10 mouse cellular contexts compared by ENCODE assay signal in genomic region chr2:32751665-32752033, GRCm38 (mm10). TPM values are rescaled to one million over a fixed set of nuclear protein-coding genes. Genes with fewer than 3 reads are reported as not detected.
DNase-seq lines count a peak whose midpoint lies in the region; ATAC-seq and TF ChIP-seq lines count a peak whose summit lies in the region.
"Had no signal": no experiment of that assay in that cellular context is flagged by ENCODE, and none has a peak within 500 bp of the region (broad histone marks: within the 10 kb centered on the region; RNA-seq: fewer than 3 reads in every experiment).

No protein-coding gene starts in this region.

- no peaks in the 10 kb centered on the region for H3K9me3 ChIP-seq in neural tube, embryonic 11.5 days (ENCODE audit: control insufficient read depth, low read length)
- H3K9me3 ChIP-seq in heart, postnatal 0 days (replicated peaks; ENCODE audit: control insufficient read depth, low read length) = no peaks in the 10 kb centered on the region
- H3K9me3 ChIP-seq in liver, embryonic 12.5 days (replicated peaks) = no peaks in the 10 kb centered on the region
- no peaks in the 10 kb centered on the region for H3K9me3 ChIP-seq in stomach, embryonic 16.5 days (replicated peaks; ENCODE audit: control insufficient read depth, low read length)

- H3K36me3 ChIP-seq in neural tube, embryonic 11.5 days (ENCODE audit: control insufficient read depth, insufficient read depth, low read length) = peaks cover 3% of the 10 kb centered on the region
- H3K36me3 ChIP-seq in heart, postnatal 0 days (replicated peaks; ENCODE audit: control insufficient read depth, insufficient read depth, low read length) = peaks cover 57% of the 10 kb centered on the region
- peaks cover 34% of the 10 kb centered on the region for H3K36me3 ChIP-seq in liver, embryonic 12.5 days
- H3K36me3 ChIP-seq in stomach, embryonic 16.5 days (ENCODE audit: control insufficient read depth, insufficient read depth, low read length) = no peaks in the 10 kb centered on the region

- TF ChIP-seq EP300 in heart, postnatal 0 days (IDR thresholded peaks at IDR 0.05; ENCODE audit: low read depth) = no peak

- peak overlapping the region; percentile 30; the same call in 1 of the 2 replicates for H3K9ac ChIP-seq in neural tube, embryonic 11.5 days (ENCODE audit: low read length)
- no peak overlapping the region for H3K9ac ChIP-seq in heart, postnatal 0 days (replicated peaks; ENCODE audit: low read depth, low read length)
- H3K9ac ChIP-seq in liver, embryonic 12.5 days = no peak overlapping the region
- peak overlapping the region; percentile 61 for H3K9ac ChIP-seq in stomach, embryonic 16.5 days (ENCODE audit: low read length)

- peak overlapping the region; percentile 68 for H3K27ac ChIP-seq in neural tube, embryonic 11.5 days (ENCODE audit: low read depth, low read length)
- H3K27ac ChIP-seq in heart, postnatal 0 days (ENCODE audit: low read depth) = no peak overlapping the region
- no peak overlapping the region for H3K27ac ChIP-seq in liver, embryonic 12.5 days
- peak overlapping the region; percentile 22; the same call in 1 of the 2 replicates for H3K27ac ChIP-seq in stomach, embryonic 16.5 days (ENCODE audit: low read length)

- H3K4me1 ChIP-seq in neural tube, embryonic 11.5 days (ENCODE audit: control insufficient read depth, insufficient read depth, low read length) = peaks cover 8% of the 10 kb centered on the region
- no peaks in the 10 kb centered on the region for H3K4me1 ChIP-seq in heart, postnatal 0 days (ENCODE audit: control insufficient read depth, insufficient read depth)
- H3K4me1 ChIP-seq in liver, embryonic 12.5 days = peaks cover 1% of the 10 kb centered on the region; the same call in 1 of the 2 replicates
- 0 out of 2 replicates have a peak, but pooled peaks cover 6% of the 10 kb centered on the region for H3K4me1 ChIP-seq in stomach, embryonic 16.5 days (ENCODE audit: control insufficient read depth, insufficient read depth, low read length)

- H3K27me3 ChIP-seq in neural tube, embryonic 11.5 days (ENCODE audit: control insufficient read depth, insufficient read depth, low read length) = no peaks in the 10 kb centered on the region
- H3K27me3 ChIP-seq in heart, postnatal 0 days (ENCODE audit: control insufficient read depth, insufficient read depth, low read length) = no peaks in the 10 kb centered on the region
- no peaks in the 10 kb centered on the region for H3K27me3 ChIP-seq in liver, embryonic 12.5 days (replicated peaks)
- H3K27me3 ChIP-seq in stomach, embryonic 16.5 days (ENCODE audit: control insufficient read depth, insufficient read depth, low read length) = no peaks in the 10 kb centered on the region

- TF ChIP-seq CTCF in heart, postnatal 0 days (IDR thresholded peaks at IDR 0.05; ENCODE audit: low read depth) = no peak

- whole genome bisulfite sequencing in neural tube, embryonic 11.5 days = 24% methylated on average over 10 of the region's 10 CpGs
- 38% methylated on average over 10 of the region's 10 CpGs for WGBS in heart, postnatal 0 days
- 69% methylated on average over 9 of the region's 10 CpGs for WGBS in liver, embryonic 12.5 days (ENCODE audit: insufficient replicate concordance)
- 36% methylated on average over 8 of the region's 10 CpGs for WGBS in stomach, embryonic 16.5 days

- H3K4me3 ChIP-seq in neural tube, embryonic 11.5 days (ENCODE audit: low read depth, low read length) = peak overlapping the region; percentile 29
- peak overlapping the region; percentile 41 for H3K4me3 ChIP-seq in heart, postnatal 0 days (ENCODE audit: low read depth, low read length)
- H3K4me3 ChIP-seq in liver, embryonic 12.5 days = peak overlapping the region; percentile 2; the same call in 1 of the 2 replicates
- H3K4me3 ChIP-seq in stomach, embryonic 16.5 days (replicated peaks; ENCODE audit: low read length) = peak overlapping the region; percentile 45

- peak overlapping the region; percentile 47 for H3K4me2 ChIP-seq in neural tube, embryonic 11.5 days (ENCODE audit: low read depth)
- peak overlapping the region; percentile 64 for H3K4me2 ChIP-seq in heart, postnatal 0 days (ENCODE audit: low read depth, low read length)
- peak overlapping the region; percentile 29 for H3K4me2 ChIP-seq in liver, embryonic 12.5 days
- peak overlapping the region; percentile 59 for H3K4me2 ChIP-seq in stomach, embryonic 16.5 days (ENCODE audit: low read depth, low read length)

- DNase-seq in neural tube, embryonic 11.5 days (ENCODE audit: low spot score) = no peak
- no peak for DNase-seq in neural tube, embryonic 10.5 days (ENCODE audit: extremely low spot score, low spot score)
- no peak for DNase-seq in heart, postnatal 0 days (ENCODE audit: low spot score)
- no peak for DNase-seq in embryo, embryonic 10 days (ENCODE audit: low spot score)
- DNase-seq in frontal cortex, postnatal 14 days (ENCODE audit: low spot score in 2 of 2) = no peak
- no peak for DNase-seq in urinary bladder, postnatal 4 days (ENCODE audit: low spot score in 2 of 2)
- DNase-seq: cerebellum, adult 8-10 months had no signal

- ATAC-seq in neural tube, embryonic 11.5 days (ENCODE audit: insufficient read depth, low FRiP score, low TSS enrichment) = no peak
- ATAC-seq in heart, postnatal 0 days (ENCODE audit: insufficient read depth, low read depth) = no peak; the same call in 1 of the 2 replicates
- no peak for ATAC-seq in liver, embryonic 12.5 days
- peak; percentile 32 for ATAC-seq in stomach, embryonic 16.5 days (ENCODE audit: insufficient read depth, low FRiP score)

RNA-seq across cellular contexts. Expression of gene Tor2a, which starts 5.4 kb away (rescaled TPM):
- 59.7 and 63.1 TPM in 2 replicates for polyA plus RNA-seq in neural tube, embryonic 11.5 days (2014; fragmentation: Nextera tagmentation; extraction: Ambion mirVana)
- 34.6 and 65.3 TPM in 2 replicates for total RNA-seq in heart, postnatal 0 days (2014; rRNA removed; ENCODE audit: low replicate concordance)
- 27.5 and 28.5 TPM in 2 replicates for polyA plus RNA-seq in heart, postnatal 0 days (2015; fragmentation: Nextera tagmentation; extraction: Ambion mirVana)
- polyA plus RNA-seq in liver, embryonic 12.5 days (2016; fragmentation: Nextera tagmentation; extraction: Ambion mirVana) = 35.9 and 36.6 TPM in 2 replicates
- polyA plus RNA-seq in stomach, embryonic 16.5 days (2015; fragmentation: Nextera tagmentation; extraction: Ambion mirVana) = 59.2 and 67.0 TPM in 2 replicates

RNA-seq across cellular contexts. Expression of gene 6330409D20Rik, which starts 10.8 kb away (rescaled TPM):
- polyA plus RNA-seq in neural tube, embryonic 11.5 days (2014; fragmentation: Nextera tagmentation; extraction: Ambion mirVana) = 2.1 and 2.2 TPM in 2 replicates
- not detected in 2 replicates for total RNA-seq in heart, postnatal 0 days (2014; rRNA removed; ENCODE audit: low replicate concordance)
- 0.15 TPM in 1 of 2 replicates, not detected in the other for polyA plus RNA-seq in heart, postnatal 0 days (2015; fragmentation: Nextera tagmentation; extraction: Ambion mirVana)
- polyA plus RNA-seq in liver, embryonic 12.5 days (2016; fragmentation: Nextera tagmentation; extraction: Ambion mirVana) = not detected in 2 replicates
- 0.20 and 0.28 TPM in 2 replicates for polyA plus RNA-seq in stomach, embryonic 16.5 days (2015; fragmentation: Nextera tagmentation; extraction: Ambion mirVana)
- total RNA-seq: granulocyte monocyte progenitor cell, adult 5-6 weeks had no signal

RNA-seq across cellular contexts. Expression of gene Ttc16, which starts 23.8 kb away (rescaled TPM):
- polyA plus RNA-seq in neural tube, embryonic 11.5 days (2014; fragmentation: Nextera tagmentation; extraction: Ambion mirVana) = 0.27 and 1.1 TPM in 2 replicates
- 1.9 TPM in 1 of 2 replicates, not detected in the other for total RNA-seq in heart, postnatal 0 days (2014; rRNA removed; ENCODE audit: low replicate concordance)
- 0.08 and 0.21 TPM in 2 replicates for polyA plus RNA-seq in heart, postnatal 0 days (2015; fragmentation: Nextera tagmentation; extraction: Ambion mirVana)
- 0.12 and 0.26 TPM in 2 replicates for polyA plus RNA-seq in liver, embryonic 12.5 days (2016; fragmentation: Nextera tagmentation; extraction: Ambion mirVana)
- 0.12 and 0.21 TPM in 2 replicates for polyA plus RNA-seq in stomach, embryonic 16.5 days (2015; fragmentation: Nextera tagmentation; extraction: Ambion mirVana)

RNA-seq across cellular contexts. Expression of gene Ptrh1, which starts 23.9 kb away (rescaled TPM):
- polyA plus RNA-seq in neural tube, embryonic 11.5 days (2014; fragmentation: Nextera tagmentation; extraction: Ambion mirVana) = 3.4 and 3.6 TPM in 2 replicates
- total RNA-seq in heart, postnatal 0 days (2014; rRNA removed; ENCODE audit: low replicate concordance) = 4.8 and 5.3 TPM in 2 replicates
- 2.6 and 2.9 TPM in 2 replicates for polyA plus RNA-seq in heart, postnatal 0 days (2015; fragmentation: Nextera tagmentation; extraction: Ambion mirVana)
- polyA plus RNA-seq in liver, embryonic 12.5 days (2016; fragmentation: Nextera tagmentation; extraction: Ambion mirVana) = 3.3 and 3.5 TPM in 2 replicates
- polyA plus RNA-seq in stomach, embryonic 16.5 days (2015; fragmentation: Nextera tagmentation; extraction: Ambion mirVana) = 3.9 and 6.7 TPM in 2 replicates

RNA-seq across cellular contexts. Expression of gene Sh2d3c, which starts 30.8 kb away (rescaled TPM):
- 30.6 TPM in 2 replicates for polyA plus RNA-seq in neural tube, embryonic 11.5 days (2014; fragmentation: Nextera tagmentation; extraction: Ambion mirVana)
- total RNA-seq in heart, postnatal 0 days (2014; rRNA removed; ENCODE audit: low replicate concordance) = 17.0 and 26.2 TPM in 2 replicates
- 22.9 and 24.2 TPM in 2 replicates for polyA plus RNA-seq in heart, postnatal 0 days (2015; fragmentation: Nextera tagmentation; extraction: Ambion mirVana)
- polyA plus RNA-seq in liver, embryonic 12.5 days (2016; fragmentation: Nextera tagmentation; extraction: Ambion mirVana) = 9.7 and 10.1 TPM in 2 replicates
- 26.8 and 27.4 TPM in 2 replicates for polyA plus RNA-seq in stomach, embryonic 16.5 days (2015; fragmentation: Nextera tagmentation; extraction: Ambion mirVana)

Comparison
In these comparisons a context has a peak if more than half of its experiments do, and no peak if none do; other contexts are left out.
1. H3K27ac ChIP-seq: peak in neural tube, embryonic 11.5 days (single experiment) and stomach, embryonic 16.5 days (single experiment); none in heart, postnatal 0 days (single experiment) and liver, embryonic 12.5 days (single experiment).
2. H3K9ac ChIP-seq: peak in neural tube, embryonic 11.5 days (single experiment) and stomach, embryonic 16.5 days (single experiment); none in heart, postnatal 0 days (single experiment) and liver, embryonic 12.5 days (single experiment).
3. Peak in every context shown above with its lines, with median percentiles within 50 percentile points of each other: H3K4me2 ChIP-seq and H3K4me3 ChIP-seq.